Mouse (Mus musculus) olfactory bulb, adult 2 months (tissue): Measurements from ENCODE around the gene Slc39a11.

ENCODE experiments used
- CTCF ChIP-seq: fragments of 200-500 bp; IDR thresholded peaks from 2 replicates; pipeline ENCODE4 v1.5.1; 2012; ENCODE audit warnings: low read depth, mild to moderate bottlenecking, low read length, moderate library complexity; ENCODE audit not compliant: insufficient read depth
- POLR2A ChIP-seq: fragments of 200-500 bp; IDR thresholded peaks from 2 replicates; pipeline ENCODE4 v1.6.1; 2012; ENCODE audit warnings: mild to moderate bottlenecking, low read depth, low read length, moderate library complexity; ENCODE audit not compliant: insufficient read depth

DNA sequence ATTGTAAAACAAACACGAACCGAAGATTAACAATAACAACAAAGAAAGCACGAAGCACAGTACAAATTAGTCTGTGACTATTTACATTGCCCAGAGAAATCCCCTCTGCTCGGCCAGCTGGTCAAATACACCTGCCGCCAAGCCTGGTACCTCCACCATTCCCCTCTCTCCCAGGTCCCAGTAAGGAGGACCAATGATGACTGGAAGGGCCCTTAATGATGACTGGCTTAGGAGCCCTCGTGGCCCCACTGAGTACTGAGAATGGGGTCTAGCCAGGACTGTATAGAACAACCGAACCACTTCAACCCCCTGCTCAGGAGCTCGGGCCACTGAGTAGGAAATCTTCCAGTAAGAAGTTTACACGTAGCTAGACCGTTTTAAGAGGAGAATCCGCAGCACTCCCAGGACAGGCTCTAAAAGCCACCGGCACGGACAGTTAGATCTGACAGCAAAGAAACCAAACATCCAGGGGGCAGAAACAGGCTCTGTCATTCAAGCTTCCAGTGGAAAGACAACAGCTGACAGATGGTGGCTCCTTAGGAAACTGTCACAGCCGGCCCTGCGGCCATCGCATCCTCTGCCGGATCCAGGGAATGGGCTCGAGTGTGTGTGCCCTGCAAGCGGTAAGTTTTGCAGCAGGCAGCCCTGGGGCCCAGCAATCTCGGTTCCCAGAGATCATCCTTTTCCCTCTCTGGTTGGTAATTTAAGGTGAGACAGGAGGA lies 128.2 kb downstream of the Slc39a11 start:
- TF ChIP-seq CTCF: no peak
- TF ChIP-seq POLR2A: no peak
